Mouse (Mus musculus) mammary gland, adult 2 months (tissue): ENCODE measurements around the gene Bach2. TPM values are rescaled to one million over a fixed set of nuclear protein-coding genes. Genes with fewer than 3 reads are reported as not detected.

Source experiments
- polyA plus RNA-seq: library from polyadenylated mRNA; depleted of rRNA; stranded (reverse); fragments of >200 nt; gene quantifications from 2 replicates; pipeline ENCODE4 v1.2.3, GENCODE M21; 2012; ENCODE audit warnings: low replicate concordance; rRNA removed

Gene Bach2
- 8.4 and 8.9 TPM in 2 replicates for polyA plus RNA-seq

DNA sequence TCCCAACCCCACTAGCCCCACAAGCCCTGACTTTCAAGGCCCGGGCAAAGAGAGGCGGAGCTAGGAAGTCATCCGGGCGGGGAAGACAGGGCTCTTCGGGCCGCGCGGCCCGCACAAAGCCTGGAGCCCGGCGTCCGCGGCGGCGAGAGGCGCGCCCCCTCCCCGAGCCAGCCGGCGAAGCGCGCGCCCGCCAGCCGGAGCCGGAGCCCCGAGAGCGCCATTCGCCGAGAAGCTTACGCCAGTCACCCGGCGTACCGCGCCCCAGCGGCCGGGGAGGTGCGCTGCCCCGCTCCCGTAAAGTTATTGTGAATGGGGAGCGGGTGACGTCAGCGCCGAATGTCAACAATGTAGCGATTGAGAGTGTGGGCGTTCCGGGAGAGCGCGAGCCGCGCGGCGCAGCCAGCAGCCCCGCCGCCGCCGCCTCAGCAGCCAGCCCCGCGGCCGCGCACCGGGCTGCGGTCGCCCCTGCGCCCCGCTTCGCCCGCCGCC, at the start of gene Bach2:
Bach2 (plus strand) TSS at position 439 of the 489 bp plus-strand sequence.

GRCm38 (mm10) chr4:32602660-32603059, 364.1 kb downstream of the Bach2 start, which contains the start of gene Gja10:
Gene Gja10 (minus strand): TSS chr4:32602760.

DNA sequence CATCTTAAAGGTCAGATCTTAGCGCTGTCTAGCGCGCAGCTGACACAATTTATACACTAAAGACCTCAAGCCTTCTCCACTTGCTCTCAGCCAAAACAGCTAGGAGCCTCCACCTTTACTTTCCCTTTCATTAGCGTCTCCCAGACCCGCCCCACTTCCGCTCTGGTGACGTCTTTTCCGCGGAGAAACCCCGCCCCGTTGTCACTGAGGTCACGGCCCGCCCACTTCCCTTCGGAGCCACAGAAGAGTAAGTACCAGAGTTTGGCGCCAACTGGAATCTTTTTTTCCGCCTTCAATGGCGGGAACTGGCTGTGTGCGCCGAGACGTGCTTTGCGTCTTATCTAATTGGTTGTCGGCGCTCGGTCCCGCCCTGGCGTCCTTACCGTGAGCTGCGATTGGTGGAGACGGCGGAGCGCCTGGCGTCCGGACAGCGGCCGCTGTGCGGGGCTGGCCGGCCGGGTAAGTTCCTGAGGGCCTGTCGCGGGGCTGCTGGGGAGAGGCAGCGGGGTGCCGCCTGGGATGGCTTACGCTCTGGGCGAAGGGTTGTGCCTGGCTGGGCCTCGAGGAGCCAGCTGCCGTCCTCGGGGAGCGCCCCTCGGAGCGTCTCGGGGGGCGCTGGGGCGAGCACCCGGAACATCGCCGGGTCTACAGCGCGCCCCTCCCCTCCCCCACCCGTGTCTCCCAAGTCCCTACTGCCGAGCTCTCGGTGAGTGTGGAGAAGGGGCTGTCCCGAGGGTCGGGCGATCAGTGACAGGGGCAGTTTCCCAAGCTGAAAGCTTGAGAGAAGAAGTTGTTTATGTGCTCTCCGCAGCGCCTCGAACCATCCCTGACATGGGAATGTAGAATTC, 376.7 kb downstream of the Bach2 start, which contains the start of gene Casp8ap2:
Casp8ap2 (plus strand) TSS at position 418 of the 848 bp plus-strand sequence.

